Mouse (Mus musculus) layer of hippocampus, adult 9-10 months (tissue): Measurements from ENCODE around the gene Pgghg.

ENCODE experiments used
- DNase-seq: peaks from one replicate; pipeline ENCODE4 v3.0.0; 2022; ENCODE audit warnings: low spot score

The Pgghg gene

GRCm38 (mm10) chr7:140923070-140923775 lies 18.0 kb upstream of the Pgghg start:
- no peak for DNase-seq

GRCm38 (mm10) chr7:140927181-140927580 lies 14.0 kb upstream of the Pgghg start:
- no peak for DNase-seq

GRCm38 (mm10) chr7:140938436-140938835 lies 2.8 kb upstream of the Pgghg start:
- DNase-seq = no peak

GRCm38 (mm10) chr7:140938896-140939295 lies 2.3 kb upstream of the Pgghg start:
- DNase-seq = no peak

- DNase-seq = no peak
Measured at GRCm38 (mm10) chr7:140939669-140940171, 1.5 kb upstream of the Pgghg start.

GRCm38 (mm10) chr7:140942341-140942740 lies 1.1 kb downstream of the Pgghg start:
- DNase-seq = no peak

- DNase-seq = no peak
Measured at GRCm38 (mm10) chr7:140942811-140943210, 1.6 kb downstream of the Pgghg start.

- DNase-seq = no peak
Measured at GRCm38 (mm10) chr7:140943356-140943755, 2.2 kb downstream of the Pgghg start.

GRCm38 (mm10) chr7:140944236-140944635 lies 3.0 kb downstream of the Pgghg start:
- DNase-seq = no peak

- no peak for DNase-seq
Measured at GRCm38 (mm10) chr7:140945247-140945646, 4.1 kb downstream of the Pgghg start.

GRCm38 (mm10) chr7:140946311-140946710 lies 5.1 kb downstream of the Pgghg start:
- no peak for DNase-seq

- no peak for DNase-seq
Measured at GRCm38 (mm10) chr7:140946980-140947379, 5.8 kb downstream of the Pgghg start.

GRCm38 (mm10) chr7:140948161-140948560 lies 7.0 kb downstream of the Pgghg start:
- DNase-seq = no peak

GRCm38 (mm10) chr7:140949255-140949654 lies 8.1 kb downstream of the Pgghg start:
- no peak for DNase-seq

- DNase-seq = no peak
Measured at GRCm38 (mm10) chr7:140949824-140950530, 8.8 kb downstream of the Pgghg start, which contains the start of gene Ifitm5. Gene Ifitm5, minus strand, starts transcription at chr7:140950291.

- no peak for DNase-seq
Measured at GRCm38 (mm10) chr7:140951051-140951450, 9.9 kb downstream of the Pgghg start.

GRCm38 (mm10) chr7:140951765-140952164 lies 10.6 kb downstream of the Pgghg start:
- DNase-seq = no peak

GRCm38 (mm10) chr7:140952441-140952840 lies 11.2 kb downstream of the Pgghg start:
- no peak for DNase-seq

- no peak for DNase-seq
Measured at GRCm38 (mm10) chr7:140953133-140953532, 11.9 kb downstream of the Pgghg start.

GRCm38 (mm10) chr7:140953800-140954732 lies 12.9 kb downstream of the Pgghg start:
- no peak for DNase-seq

GRCm38 (mm10) chr7:140954733-140955071 lies 13.5 kb downstream of the Pgghg start:
- DNase-seq = no peak

GRCm38 (mm10) chr7:140955342-140955741 lies 14.2 kb downstream of the Pgghg start:
- no peak for DNase-seq
